Mouse (Mus musculus) spleen, embryonic (tissue): ENCODE results near the gene Sgcb.

Experiments
- CTCF ChIA-PET: fragments of 350-600 bp; sonication (Branson Sonifier 250); formaldehyde crosslinking; loops from one replicate; lab custom pipeline; 2022; lab: Charles Lee

The Sgcb gene

GRCm38 (mm10) chr5:73637337-73638107 lies 10.1 kb downstream of the Sgcb start:
- CTCF ChIA-PET: interaction anchor here (0.7 kb wide), 1 partner anchor 9 kb away, joined by 3 read pairs; no protein-coding TSS in a partner anchor

DNA sequence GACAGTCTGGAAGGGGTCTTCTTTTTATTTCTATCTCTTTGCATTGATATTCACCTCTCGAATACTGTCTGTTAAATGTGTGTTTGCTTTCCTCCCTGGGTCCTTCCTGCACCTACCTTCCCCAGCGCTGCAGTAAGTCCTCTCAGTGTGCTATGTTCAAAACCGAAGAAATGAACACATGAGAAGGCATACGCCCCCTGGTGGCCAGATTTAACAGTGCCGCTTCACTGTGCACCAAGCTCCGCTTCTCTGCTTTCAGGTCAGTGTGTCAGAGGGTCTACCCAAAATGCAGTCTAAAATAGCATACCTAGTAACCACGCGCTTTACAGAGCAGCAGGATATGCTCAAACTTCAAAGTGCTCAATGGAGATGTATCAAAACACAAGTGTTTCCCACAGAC lies 14.4 kb downstream of the Sgcb start:
- CTCF ChIA-PET: interaction anchor here (0.7 kb wide), 1 partner anchor 14 kb away, joined by 3 read pairs; no protein-coding TSS in a partner anchor

DNA sequence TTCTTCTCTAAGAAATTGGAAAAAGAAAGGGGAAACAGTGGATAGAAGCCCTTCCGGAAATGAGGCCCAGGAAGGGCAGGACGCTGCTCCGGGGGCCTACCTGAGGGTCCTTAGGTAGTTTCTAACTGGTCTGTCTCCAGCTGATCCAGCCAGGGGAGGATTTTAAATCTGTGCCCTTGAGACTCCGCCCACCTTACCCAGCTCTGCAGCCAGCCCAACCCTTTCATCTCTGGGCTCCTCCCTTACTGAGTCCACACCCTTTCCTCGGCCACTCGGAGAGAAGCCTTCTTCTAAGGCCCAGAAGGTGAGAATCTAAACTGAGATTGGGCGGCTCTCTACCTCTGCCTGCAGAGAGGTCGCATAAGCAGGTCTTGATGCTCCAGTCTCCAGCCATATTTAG lies 15.3 kb downstream of the Sgcb start, which contains the start of gene Lrrc66:
Gene Lrrc66 (minus strand): TSS at position 236 of the 400 bp plus-strand sequence.
- CTCF ChIA-PET: no interaction called here

GRCm38 (mm10) chr5:73631001-73631558 lies 16.5 kb downstream of the Sgcb start:
- CTCF ChIA-PET: no interaction called here

GRCm38 (mm10) chr5:73630141-73630540 lies 17.4 kb downstream of the Sgcb start:
- CTCF ChIA-PET: no interaction called here

DNA sequence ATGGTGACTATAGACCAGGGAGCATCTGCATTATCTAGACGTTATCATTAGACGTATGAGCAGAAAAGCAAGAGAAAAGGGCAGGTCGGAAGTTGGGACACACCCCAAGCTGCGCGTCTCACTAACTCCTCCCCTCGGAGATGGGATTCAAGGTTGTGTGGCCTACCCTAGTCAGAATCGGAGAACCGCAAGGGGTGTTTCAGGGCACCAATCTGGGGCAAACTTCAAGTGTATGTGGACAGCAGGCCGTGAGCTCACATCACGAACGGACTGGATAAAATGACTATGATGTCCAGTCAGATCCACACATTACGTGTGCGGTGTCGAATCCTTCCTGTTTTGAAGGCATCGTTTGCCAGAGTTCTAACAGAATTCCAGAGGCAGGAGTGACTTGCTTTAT lies 19.6 kb downstream of the Sgcb start:
- CTCF ChIA-PET: no interaction called here

- CTCF ChIA-PET: no interaction called here
Observed at GRCm38 (mm10) chr5:73627559-73627958, 20.0 kb downstream of the Sgcb start.

- CTCF ChIA-PET: no interaction called here
Observed at GRCm38 (mm10) chr5:73626842-73627241, 20.7 kb downstream of the Sgcb start.

GRCm38 (mm10) chr5:73625505-73625904 lies 22.1 kb downstream of the Sgcb start:
- CTCF ChIA-PET: no interaction called here

GRCm38 (mm10) chr5:73618969-73619368 lies 28.6 kb downstream of the Sgcb start:
- CTCF ChIA-PET: no interaction called here

DNA sequence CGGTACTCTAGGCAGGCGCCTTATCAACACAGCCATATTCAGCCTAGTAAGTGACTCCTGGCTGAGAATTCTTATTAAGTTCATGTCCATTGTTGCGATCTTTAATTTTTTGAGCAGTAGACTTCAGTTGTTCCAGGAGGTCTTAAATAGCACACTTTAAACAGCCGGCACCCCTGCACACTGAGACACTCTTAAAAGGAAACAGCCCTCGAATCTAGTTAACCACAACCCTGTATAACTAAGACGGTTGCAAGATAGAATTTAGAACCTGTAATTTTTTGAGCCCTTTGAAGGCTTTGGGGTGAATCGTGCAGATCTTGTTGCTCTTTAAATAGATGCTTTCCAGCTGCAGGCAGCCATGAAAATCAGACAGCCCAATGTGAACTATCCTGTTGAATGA lies 32.4 kb downstream of the Sgcb start:
- CTCF ChIA-PET: no interaction called here

DNA sequence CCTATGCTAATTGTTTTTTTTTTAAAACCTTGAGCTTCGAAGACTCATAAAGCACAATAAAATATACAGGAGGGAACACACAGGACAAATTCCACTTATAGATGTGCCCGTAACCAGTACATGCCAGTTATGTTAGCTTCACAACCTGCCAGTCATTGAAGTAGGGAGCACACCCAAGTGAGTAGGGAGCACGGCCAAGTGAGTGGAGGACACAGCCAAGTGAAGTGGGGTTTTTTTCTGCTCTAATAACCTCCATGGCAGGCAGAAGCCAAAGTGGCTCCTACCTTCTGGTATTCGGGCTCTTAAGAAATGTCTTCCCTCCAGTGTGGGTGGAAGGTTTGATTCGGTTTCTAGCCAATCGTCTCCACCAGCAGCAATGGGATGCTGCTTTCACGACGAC lies 34.3 kb downstream of the Sgcb start:
- CTCF ChIA-PET: no interaction called here

DNA sequence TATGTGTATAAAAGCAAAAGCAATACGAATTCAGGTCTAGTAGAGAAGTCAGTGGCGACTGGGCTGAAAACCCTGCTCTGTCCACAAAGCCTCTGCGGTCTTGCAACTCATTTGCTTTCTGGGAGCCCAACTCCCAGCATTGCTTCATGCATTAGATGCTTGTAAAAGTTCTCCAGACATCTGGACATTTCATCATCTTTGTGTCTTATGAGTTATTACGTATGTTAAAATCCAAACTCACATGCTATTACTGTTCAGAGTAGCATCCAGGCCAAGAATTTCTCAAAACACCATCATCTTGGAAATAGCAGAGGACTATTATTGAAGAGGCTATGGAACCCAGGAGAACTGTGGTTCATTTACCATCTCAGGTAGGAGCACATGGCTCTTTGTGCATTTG lies 36.5 kb downstream of the Sgcb start:
- CTCF ChIA-PET: no interaction called here

- CTCF ChIA-PET: no interaction called here
Observed at GRCm38 (mm10) chr5:73604964-73605363, 42.6 kb downstream of the Sgcb start.

DNA sequence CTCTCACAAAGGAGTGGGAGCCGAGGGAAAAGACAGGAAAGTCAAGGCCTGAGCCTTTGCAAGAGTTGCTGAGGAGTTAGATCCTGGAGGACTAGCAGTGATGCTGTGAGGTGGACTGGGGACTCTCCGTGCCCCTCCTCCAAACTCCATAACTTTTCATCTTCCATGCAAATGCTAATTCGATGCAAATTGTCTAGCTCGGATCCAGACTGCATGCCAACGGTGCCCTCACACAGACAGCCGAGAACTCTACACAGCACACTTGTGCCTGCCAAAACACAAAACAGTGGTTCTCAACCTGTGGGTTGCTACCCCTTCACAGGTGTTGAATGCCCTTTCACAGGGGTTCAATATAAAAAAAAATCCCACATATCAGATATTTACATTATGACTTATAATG lies 43.0 kb downstream of the Sgcb start:
- CTCF ChIA-PET: no interaction called here

DNA sequence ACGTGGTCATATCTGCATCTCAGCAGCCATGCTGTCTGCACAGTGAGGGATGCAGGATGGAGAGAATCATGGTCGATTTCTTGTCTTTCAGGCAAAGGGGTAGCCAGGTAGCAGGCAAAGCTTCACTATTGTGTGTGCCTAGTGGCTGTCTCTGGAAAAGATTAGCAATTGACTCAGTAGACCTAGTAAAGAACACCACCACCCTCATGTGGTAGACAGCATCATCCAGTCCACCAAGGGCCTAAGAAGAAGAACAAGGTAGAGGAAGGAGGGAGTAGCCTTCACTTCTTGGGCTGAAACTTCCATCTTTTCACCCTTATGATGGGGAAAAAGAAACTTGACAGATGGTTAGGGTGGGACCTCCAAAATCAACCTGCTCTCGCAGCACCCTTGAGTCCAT lies 44.7 kb downstream of the Sgcb start:
- CTCF ChIA-PET: no interaction called here

DNA sequence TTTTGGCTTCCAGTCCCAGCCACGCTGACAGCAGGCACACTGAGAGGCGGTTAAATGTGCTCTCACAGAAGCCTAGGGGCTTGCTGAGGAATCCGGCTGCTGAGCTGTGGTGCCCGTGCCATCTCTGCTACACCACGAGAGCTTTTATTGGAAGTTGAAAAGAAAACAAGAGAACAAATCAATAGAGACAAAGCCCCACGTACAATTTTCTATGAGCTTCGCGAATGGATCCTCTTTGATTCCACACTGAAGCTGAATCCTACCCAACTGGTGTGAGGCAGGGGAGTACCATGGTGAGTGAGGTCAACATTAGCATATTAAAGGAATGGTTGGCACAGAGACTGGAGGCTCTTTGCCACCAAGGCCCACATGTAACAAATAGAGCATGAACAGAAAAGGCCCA lies 46.2 kb downstream of the Sgcb start:
- CTCF ChIA-PET: no interaction called here

DNA sequence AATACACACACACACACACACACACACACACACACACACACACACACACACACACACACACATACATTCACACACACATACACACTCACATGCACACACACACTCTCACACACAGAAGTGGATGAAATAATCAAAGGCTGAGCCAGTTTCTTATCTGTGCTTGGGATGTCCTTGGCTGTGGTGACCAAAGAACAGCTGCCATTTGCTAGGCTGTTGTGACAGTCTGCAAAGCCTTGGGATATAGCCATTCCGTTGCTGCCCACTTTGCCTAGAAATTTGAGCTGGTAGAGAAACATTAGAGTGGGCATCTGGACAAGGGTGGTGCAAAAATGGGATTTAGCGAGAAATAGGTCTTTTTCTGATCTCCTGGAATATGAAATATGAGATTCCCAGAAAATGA lies 47.6 kb downstream of the Sgcb start:
- CTCF ChIA-PET: no interaction called here

DNA sequence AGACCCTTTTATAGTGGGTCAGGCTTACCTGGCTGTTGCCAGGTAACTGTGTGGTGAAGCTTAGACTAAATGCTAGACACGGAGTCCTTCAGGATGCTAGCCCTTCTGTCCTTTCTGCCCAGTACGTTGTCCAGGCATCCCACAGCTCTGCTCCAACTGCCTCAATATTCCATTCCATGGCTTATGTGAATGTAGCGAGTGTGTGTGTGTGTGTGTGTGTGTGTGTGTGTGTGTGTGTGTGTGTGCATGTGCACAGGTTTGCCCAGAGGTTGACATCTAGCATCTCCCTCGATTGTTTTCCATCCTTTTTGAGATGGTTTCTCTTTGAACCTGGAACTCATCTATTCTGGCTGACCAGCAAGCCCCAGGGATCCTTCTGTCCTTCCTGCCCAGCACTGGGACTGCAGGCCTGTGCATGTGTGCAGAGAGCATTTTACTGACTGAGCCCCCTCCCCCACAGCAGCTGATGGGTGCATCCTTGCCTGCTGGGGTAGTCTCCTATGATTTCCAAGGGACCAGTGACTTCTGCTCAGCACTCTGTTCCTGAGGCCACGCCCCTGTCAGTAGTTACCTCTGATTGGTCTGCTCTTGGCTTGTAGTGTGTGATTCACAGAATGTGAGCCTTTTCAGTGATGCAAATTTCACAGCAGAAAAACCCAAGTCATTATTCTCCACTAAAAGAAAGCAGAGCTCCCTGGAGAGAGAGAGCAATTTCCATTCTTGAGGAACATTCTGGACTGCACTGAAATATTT lies 48.5 kb downstream of the Sgcb start:
- CTCF ChIA-PET: no interaction called here

DNA sequence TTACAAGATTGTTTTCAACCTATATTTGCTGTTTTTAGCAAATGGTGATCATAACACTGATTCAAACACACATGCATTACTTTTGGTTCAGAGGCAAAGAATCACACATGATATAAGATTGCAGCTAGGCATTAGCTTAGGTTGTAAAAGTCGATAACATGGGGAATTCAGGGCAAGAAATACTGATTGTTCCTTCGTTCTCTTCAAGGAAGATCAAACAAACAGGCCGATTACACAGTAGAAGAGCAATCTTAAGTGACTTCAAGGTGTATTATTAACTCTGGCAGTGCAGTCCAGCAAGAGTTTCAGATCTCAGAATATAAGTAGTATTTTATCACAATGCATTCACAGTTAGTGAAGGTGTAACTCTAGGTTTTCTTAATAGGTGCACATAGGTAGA lies 60.5 kb downstream of the Sgcb start:
- CTCF ChIA-PET: no interaction called here

- CTCF ChIA-PET: no interaction called here
Observed at GRCm38 (mm10) chr5:73586597-73586996, 61.0 kb downstream of the Sgcb start.

GRCm38 (mm10) chr5:73585212-73586115 lies 62.1 kb downstream of the Sgcb start:
- CTCF ChIA-PET: no interaction called here
